Mouse (Mus musculus): ENCODE data around the gene H13.

The H13 gene

GRCm38 (mm10) chr2:152669256-152669638 lies at the start of gene H13:
H13 (plus strand) TSS chr2:152669461.
- CTCF ChIA-PET, result interaction anchor here (0.7 to 1.2 kb wide), 2 partner anchors 8 to 179 kb away, joined by 3 to 5 read pairs; partner anchors contain the start of gene Tpx2

GRCm38 (mm10) chr2:152620367-152621134 lies 48.7 kb upstream of the H13 start:
- CTCF ChIA-PET, result interaction anchor here (0.6 kb wide), 1 partner anchor 21 kb away, joined by 4 read pairs; no protein-coding TSS in a partner anchor

DNA sequence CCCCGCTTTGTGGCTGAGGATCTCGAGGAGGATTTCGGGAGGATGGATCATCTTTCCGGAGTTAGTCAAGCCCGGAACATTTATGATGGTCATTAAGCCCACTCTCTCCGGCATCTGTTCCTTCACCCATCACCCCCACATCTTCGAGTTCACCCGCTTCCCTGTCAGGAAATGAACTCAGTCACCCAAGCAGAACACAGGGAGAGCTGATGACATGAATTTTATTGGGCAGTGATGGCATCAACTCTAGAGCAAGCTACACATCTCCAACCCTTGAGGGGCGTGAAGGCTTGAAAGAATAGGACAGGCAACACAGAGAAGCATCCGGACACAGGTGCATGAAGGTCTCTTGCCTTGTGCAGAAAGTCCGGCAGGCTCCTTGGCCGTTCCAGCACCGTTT lies 47.1 kb upstream of the H13 start:
- CTCF ChIA-PET, result no interaction called here

GRCm38 (mm10) chr2:152622953-152623352 lies 46.3 kb upstream of the H13 start, which contains the start of gene Defb25:
Defb25 (minus strand) TSS chr2:152623053.
- CTCF ChIA-PET, result interaction anchor here (0.7 kb wide), 1 partner anchor 279 kb away, joined by 10 read pairs; the partner anchor contains the start of gene Trib3

- CTCF ChIA-PET, result no interaction called here
Measured at GRCm38 (mm10) chr2:152624566-152624965, 44.7 kb upstream of the H13 start.

DNA sequence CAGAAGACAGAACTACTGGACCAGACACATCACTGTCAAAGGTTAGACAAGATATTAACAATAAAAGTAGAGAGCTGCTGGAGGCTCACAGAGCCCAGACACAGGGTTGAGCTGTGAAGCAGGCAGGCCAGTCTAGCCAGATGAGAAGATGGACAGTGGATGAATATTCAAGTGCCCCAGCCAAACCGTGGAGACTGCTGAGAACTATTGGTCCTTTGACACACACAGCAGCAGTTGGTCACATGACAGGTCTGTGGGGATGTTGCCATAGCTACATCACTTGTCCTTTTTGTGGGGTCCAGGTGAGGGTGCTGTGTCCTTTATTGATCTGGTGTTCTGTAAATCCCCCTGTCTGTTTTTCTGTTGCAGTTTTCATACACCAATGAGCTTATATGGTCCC lies 44.0 kb upstream of the H13 start:
- CTCF ChIA-PET, result no interaction called here

- CTCF ChIA-PET, result no interaction called here
Measured at GRCm38 (mm10) chr2:152626774-152627591, 42.3 kb upstream of the H13 start, which contains the start of gene Rem1. Rem1 (plus strand) TSS chr2:152626951.

DNA sequence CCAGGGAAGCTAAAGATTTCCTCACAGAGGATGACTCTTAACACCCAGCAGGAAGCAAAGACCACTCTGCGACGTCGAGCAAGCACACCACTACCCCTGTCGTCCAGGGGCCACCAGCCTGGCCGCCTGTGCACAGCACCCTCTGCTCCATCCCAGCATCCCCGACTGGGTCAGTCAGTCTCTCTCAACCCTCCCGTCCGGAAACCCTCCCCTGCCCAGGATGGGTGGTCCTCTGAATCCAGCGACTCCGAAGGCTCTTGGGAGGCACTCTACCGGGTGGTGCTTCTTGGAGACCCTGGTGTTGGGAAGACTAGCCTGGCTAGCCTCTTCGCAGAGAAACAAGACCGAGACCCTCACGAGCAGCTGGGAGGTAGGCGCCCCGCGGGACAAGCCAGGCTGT lies 41.2 kb upstream of the H13 start:
- CTCF ChIA-PET, result no interaction called here

GRCm38 (mm10) chr2:152629239-152629638 lies 40.0 kb upstream of the H13 start:
- CTCF ChIA-PET, result no interaction called here

GRCm38 (mm10) chr2:152629904-152630303 lies 39.4 kb upstream of the H13 start:
- CTCF ChIA-PET, result no interaction called here

DNA sequence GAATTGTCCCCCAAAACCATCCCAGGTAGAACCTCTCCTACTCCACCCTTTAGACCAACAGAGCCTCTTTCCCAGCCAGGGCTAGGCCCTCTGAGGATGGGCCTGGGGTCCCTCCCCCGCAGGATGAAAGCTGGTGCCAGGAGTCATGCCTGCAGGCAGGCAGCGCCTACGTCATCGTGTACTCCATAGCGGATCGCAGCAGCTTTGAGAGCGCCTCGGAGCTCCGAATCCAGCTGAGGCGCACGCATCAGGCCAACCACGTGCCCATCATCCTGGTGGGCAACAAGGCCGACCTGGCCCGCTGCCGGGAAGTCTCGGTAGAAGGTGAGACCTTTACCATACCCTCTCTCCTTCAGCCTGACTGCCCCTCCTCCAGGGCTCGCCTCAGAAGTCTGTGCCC lies 35.9 kb upstream of the H13 start:
- CTCF ChIA-PET, result no interaction called here

GRCm38 (mm10) chr2:152634311-152634710 lies 35.0 kb upstream of the H13 start:
- CTCF ChIA-PET, result no interaction called here

GRCm38 (mm10) chr2:152636246-152637005 lies 32.8 kb upstream of the H13 start:
- CTCF ChIA-PET, result no interaction called here

DNA sequence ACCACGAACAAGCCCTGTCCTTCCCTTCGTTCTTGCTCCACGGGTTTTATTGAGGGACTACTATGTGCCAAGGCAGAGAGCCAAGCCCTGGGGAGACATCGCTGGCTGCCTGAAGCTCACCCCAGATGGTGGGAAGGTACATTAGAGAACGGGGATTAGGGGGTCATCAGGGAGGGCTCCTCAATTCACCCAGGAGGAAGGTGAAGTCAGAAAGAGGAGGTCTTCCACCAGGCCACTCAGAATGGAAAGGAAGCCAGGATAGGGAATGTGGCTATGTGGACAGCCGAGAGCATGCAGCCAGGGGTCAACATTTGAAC lies 32.3 kb upstream of the H13 start:
- CTCF ChIA-PET, result no interaction called here

- CTCF ChIA-PET, result no interaction called here
Measured at GRCm38 (mm10) chr2:152637381-152637780, 31.9 kb upstream of the H13 start.

DNA sequence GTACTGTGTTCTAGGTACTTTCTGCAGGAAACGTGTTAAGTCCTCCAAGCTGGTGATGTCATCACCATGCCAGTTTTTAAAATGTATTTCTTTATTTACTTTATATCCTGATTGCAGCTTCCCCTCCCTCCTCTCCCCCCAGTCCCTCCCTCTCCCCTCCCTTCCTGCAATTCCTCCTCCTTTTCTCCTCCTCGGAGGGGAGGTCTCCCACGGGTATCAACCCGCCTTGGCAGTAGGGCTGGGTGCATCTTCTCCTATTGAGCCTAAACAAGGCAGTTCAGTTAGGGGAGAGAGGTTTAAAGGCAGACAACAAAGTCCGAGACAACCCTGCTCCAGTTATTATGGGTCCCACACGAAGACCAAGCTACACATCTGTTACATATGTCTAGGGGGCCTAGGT lies 30.4 kb upstream of the H13 start:
- CTCF ChIA-PET, result interaction anchor here (0.6 kb wide), 1 partner anchor 195 kb away, joined by 11 read pairs; no protein-coding TSS in a partner anchor

GRCm38 (mm10) chr2:152639406-152640113 lies 29.7 kb upstream of the H13 start:
- CTCF ChIA-PET, result interaction anchor here (0.6 to 0.7 kb wide), 2 partner anchors 24 to 28 kb away, joined by 3 read pairs; no protein-coding TSS in a partner anchor

DNA sequence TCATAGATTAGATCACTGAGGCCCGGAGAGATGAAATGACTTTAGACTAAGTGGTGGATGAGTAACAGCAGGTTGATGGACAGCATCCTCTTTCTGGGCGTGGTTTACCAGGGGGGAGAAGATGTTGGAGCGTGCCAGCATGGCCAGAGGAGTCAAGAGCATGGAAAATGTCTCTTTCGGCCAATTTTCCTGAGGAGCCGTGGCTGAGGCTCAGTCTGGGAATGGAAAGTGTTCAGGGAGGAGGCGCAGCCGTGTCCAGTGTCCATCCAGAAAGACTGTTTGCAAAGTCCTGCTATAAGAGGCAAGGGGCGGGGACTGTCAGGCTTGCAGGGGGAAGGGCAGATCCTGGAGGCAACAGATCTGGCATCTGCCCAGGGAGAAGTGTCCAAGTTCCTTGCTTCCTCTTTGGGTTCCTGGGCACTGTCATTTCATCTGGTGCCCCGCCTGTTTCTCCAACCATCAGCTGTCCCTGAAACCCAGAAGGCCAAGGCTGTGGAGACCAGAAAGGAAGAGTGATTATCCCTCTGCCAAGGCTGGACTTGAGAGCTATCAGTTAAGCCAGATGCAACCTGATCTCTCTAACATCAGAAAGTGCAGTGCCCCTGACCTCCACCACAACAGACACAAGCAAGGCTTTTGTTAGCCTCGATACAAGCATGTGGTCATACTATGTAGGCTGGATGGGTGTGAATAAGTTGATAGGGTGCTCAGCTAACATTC lies 16.2 kb upstream of the H13 start:
- CTCF ChIA-PET, result no interaction called here

DNA sequence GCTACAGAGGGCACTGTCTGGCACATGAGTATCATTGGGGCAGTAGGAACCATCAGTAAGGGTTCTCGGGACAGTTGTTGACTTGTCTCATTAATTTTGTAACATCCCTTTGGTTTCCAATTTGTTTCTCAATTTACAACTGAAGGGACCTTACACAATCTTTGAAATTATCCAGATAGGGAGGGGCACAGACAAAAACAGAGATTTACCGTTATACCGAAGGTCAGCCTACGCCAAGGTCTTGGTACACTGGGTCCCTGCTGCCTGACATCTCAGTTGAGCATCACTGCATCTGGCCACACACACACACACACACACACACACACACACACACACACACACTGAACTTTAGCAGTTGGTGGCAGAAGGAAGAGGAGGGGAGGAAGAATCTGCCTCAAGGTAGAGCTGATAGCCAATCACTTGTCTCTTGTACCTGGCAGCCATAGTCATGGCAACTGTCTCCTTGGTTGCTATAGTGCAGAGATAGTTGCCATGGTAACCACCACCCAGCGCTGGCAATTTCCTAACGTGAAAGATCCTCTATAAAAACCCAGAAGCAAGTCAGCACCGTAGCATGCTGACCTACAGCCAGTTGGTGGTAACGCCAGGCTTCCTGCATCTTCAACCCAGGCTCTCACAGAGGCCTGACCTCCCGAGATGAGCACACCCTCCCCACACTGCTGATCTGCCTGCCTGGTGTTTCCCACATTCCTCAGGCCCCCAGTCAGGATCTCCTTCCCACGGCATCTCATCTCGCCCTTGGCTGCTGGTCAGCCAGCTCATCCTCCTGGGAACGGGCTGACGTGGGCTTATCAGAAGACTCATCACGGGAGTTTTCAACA lies 15.2 kb upstream of the H13 start:
- CTCF ChIA-PET, result no interaction called here

DNA sequence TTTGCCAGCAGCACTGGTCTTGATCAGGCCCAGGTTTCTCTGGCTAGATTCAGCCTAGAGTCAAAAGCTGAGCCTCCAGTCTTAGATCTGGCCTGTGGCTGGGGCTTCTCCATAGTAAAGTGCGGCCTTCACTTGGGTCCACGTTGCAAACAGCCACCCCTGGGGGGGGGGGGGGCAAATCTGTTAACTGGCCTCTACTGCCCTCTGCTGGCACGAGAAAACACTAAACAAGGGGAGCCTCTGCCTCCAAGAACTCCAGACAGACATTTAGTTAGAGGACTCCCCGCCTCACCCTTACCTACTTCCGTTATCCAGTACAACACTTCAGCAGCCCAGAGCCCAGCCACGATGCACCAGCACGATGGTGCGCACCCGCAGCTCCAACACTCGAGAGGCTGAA lies 11.9 kb upstream of the H13 start:
- CTCF ChIA-PET, result interaction anchor here (0.7 kb wide), 1 partner anchor 294 kb away, joined by 4 read pairs; no protein-coding TSS in a partner anchor

All from spleen, embryonic (tissue).